Mouse (Mus musculus) lung, postnatal 10 days (tissue): ENCODE measurements at regions not wholly inside any gene's neighbourhood (a gene's known extent, or its start where the extent isn't known, plus 50 kb on each side); places are given as distances from the start of the nearest gene placed in this dataset.

Experiments
- DNase-seq: peaks from one replicate; pipeline ENCODE4 v3.0.0; 2021

- peak; percentile 43 for DNase-seq
Measured at GRCm38 (mm10) chr9:30299844-30300243, 127.1 kb upstream of the Snx19 start.

GRCm38 (mm10) chr9:30308281-30308680, 118.6 kb upstream of the Snx19 start:
- no peak for DNase-seq

GRCm38 (mm10) chr9:30313360-30313759, 113.5 kb upstream of the Snx19 start:
- no peak for DNase-seq

- DNase-seq, result peak; percentile 60
Measured at GRCm38 (mm10) chr9:30314355-30315171, 112.3 kb upstream of the Snx19 start.

GRCm38 (mm10) chr9:30315172-30315644, 111.7 kb upstream of the Snx19 start:
- DNase-seq, result peak; percentile 32

GRCm38 (mm10) chr9:30344866-30345265, 82.0 kb upstream of the Snx19 start:
- DNase-seq, result no peak

- DNase-seq, result no peak
Measured at GRCm38 (mm10) chr9:30353965-30354364, 72.9 kb upstream of the Snx19 start.

GRCm38 (mm10) chr9:30355642-30356041, 71.3 kb upstream of the Snx19 start:
- DNase-seq, result no peak

- DNase-seq, result no peak
Measured at GRCm38 (mm10) chr9:30369554-30370440, 57.1 kb upstream of the Snx19 start.

- DNase-seq, result no peak
Measured at GRCm38 (mm10) chr9:30370789-30371188, 56.1 kb upstream of the Snx19 start.

- DNase-seq, result no peak
Measured at GRCm38 (mm10) chr9:30376908-30377307, 50.0 kb upstream of the Snx19 start.
